Mouse (Mus musculus): ENCODE results near the gene Fgfr2.

Gene Fgfr2

DNA sequence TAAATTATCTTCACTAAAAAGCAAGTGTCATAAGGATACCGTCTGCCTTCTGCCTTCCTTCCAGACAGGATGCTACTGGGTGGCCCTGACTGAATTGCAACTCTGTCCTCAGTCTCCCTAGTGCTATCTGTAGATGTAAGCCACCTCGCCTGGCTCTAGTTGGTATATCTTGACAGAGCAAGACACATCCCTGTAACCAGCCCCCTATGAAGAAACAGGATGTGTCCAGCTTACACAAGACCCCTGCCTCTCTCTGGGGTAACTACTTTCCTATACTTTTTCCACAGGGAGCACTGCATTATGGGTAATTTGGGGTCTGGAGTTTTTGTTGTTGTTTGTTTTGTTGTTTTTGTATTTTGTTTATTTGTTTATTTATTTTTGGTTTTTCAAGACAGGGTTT, 447.2 kb downstream of the Fgfr2 start:
- in situ Hi-C loops (cut with MboI; ENCODE audit: unreplicated experiment in 2 of 2) = loop anchor here in 1 of 2 experiments (10.0 kb wide), 1 partner anchor 59 kb away; no protein-coding TSS in a partner anchor

DNA sequence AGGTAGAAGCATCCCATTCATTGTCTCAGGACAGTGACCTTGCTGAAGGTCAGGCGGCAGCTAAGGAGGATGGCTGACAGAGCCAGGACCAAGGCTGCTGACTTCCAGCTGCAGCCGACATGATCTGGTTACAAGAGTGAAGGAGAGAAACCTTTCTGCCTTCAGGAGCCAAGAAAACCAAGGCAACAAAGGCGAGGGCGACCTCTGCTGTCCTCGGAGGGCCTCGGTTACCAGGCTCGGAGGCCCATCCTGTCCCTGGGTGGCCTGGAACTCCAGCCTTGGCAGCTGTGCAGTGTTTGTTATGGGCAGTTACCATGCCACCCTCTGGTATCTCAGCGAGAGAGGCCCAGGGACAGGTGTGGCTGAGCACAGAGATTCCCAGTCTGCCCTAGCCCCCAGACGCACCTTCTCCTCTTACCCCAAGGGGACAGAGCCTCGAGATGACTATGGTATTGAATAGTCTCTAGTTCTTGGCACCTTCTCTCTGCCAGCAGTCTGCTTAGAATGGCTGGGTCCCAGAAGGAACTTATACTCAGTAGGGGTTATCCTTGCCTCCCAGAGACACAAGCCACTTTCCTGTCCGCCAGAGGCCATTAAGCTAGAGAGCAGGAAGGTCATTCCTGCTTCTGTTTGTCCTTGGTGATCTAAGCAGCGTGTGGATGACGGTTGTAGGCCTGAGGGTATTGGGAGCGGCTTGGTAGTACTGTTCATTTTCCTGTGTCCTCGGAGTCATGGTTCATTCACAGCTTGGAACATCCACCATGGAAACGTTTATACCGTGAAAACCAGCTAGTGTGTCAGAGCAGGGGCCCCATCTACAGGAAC, 449.0 kb downstream of the Fgfr2 start:
- in situ Hi-C loops (cut with MboI; ENCODE audit: unreplicated experiment in 2 of 2) = loop anchor here in 1 of 2 experiments (10.0 kb wide), 1 partner anchor 61 kb away; no protein-coding TSS in a partner anchor

DNA sequence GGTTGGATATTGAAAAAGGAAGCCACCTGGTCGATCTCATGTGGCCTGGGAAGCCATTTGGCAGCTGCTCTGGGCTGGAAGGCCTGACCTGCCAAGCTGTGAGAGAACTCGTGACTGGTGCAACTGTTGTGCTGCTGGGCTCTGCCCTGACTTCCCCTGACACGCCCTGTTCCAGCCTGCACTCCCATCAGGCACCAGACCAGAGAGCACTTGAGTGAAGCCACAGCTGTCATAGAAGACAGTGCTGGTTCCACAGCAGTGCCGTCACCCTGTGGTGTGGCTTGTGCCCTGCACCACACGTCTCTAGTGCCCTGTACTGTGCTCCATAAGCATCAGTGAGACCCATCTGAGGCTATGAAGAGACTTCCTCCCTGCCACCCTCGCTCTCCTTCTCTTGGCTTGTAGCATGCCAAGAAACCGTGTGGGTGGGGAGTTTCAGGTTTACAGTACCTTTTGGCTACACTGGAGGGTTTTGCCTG, 450.6 kb downstream of the Fgfr2 start:
- in situ Hi-C loops (cut with MboI; ENCODE audit: unreplicated experiment in 2 of 2) = loop anchor here in 1 of 2 experiments (10.0 kb wide), 1 partner anchor 62 kb away; no protein-coding TSS in a partner anchor

DNA sequence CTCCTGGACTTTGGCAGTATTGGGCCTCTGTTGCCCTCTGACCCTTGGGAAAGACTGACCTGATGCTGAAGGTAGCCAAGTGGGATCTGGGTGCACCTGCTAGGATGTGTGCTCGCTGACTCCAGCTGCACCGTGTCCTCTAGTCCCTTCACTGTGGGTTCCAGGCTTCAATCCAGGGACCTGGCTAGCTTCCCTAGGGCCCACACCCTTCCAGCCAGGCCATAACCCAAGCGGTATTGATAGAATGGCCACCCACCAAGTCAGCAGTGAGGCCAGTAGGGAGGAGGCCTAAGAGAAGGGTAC, 452.3 kb downstream of the Fgfr2 start:
- in situ Hi-C loops (cut with MboI; ENCODE audit: unreplicated experiment in 2 of 2) = loop anchor here in 1 of 2 experiments (10.0 kb wide), 1 partner anchor 64 kb away; no protein-coding TSS in a partner anchor

DNA sequence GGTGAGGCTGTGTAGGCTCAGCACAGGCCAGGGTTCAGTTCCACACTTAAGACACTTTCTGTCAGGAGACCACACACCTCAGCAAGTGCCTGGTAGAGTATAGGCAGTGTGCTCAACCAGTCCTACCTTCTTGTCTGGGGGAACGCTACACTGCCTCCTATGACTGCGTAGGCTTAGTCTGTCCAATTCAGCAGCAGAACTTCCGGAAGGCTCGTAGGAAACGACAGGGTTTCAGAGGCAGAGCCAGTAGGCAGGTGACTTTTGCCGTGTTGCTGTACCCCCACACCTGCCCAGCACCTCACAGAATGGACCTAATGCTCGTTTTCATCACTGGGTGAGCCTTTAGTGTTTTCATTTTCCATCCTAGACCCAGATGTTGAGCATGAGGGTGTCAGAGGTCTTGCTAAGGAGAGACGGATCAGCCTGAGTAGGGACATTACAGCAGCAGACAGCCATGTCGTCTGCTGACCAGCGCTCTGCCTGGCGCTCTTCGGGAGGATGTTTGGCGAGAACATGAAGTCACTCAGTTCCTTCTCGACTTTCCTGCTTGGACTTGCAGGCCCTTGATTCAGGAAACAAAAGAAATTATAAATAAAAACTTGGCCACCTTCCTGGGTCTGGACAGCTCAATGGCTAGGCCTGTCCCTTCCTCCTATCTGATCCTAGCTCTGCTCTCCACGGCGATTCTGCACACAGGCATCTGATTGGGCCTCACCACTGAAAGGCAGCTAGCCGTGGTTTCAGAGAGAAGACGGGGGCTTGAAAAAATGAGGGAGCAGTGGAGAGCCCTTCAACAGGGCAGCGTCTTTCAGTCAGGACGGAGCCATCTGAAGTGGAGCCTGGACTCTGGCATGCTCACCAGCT, 452.9 kb downstream of the Fgfr2 start:
- in situ Hi-C loops (cut with MboI; ENCODE audit: unreplicated experiment in 2 of 2) = loop anchor here in 1 of 2 experiments (10.0 kb wide), 1 partner anchor 65 kb away; no protein-coding TSS in a partner anchor

DNA sequence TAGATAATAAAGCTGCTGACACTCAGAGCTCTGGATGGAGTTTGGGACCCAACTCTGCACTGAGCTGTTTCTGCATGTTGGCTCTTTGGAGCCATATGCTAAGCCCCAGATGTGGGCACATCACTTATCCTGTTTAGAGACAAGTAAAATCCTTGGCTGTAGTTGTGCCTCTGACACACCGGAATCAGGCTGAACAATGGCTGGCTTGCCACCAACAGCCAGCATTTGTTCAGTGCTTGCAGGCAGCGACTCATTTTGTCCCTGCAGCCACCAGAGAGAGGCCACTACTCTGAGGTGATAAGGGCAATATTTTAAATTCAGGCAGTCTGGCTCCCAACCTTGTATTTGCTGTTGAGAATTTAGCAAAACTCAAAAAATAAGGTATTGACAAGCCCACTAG, 454.5 kb downstream of the Fgfr2 start:
- in situ Hi-C loops (cut with MboI; ENCODE audit: unreplicated experiment in 2 of 2) = no loop called here

DNA sequence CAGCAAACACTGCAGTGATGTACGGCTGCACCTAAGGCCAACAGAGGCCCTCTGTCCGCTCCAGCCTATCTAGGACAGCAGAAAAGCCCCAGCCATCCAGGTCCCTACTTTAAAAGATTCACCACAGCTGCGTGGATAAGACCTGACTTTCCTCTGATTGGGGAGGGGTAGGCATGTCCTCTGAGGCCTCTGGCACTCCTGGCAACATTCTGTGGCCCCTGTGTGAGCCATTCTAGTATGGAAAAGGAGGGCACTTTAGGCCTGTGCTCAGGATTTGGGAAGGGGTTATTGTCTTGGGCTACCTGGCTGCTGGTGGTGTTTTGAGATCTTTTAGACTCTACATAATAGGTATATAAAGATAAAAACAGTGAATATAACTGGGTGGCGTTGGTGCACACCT, 456.6 kb downstream of the Fgfr2 start:
- in situ Hi-C loops (cut with MboI; ENCODE audit: unreplicated experiment in 2 of 2) = no loop called here

DNA sequence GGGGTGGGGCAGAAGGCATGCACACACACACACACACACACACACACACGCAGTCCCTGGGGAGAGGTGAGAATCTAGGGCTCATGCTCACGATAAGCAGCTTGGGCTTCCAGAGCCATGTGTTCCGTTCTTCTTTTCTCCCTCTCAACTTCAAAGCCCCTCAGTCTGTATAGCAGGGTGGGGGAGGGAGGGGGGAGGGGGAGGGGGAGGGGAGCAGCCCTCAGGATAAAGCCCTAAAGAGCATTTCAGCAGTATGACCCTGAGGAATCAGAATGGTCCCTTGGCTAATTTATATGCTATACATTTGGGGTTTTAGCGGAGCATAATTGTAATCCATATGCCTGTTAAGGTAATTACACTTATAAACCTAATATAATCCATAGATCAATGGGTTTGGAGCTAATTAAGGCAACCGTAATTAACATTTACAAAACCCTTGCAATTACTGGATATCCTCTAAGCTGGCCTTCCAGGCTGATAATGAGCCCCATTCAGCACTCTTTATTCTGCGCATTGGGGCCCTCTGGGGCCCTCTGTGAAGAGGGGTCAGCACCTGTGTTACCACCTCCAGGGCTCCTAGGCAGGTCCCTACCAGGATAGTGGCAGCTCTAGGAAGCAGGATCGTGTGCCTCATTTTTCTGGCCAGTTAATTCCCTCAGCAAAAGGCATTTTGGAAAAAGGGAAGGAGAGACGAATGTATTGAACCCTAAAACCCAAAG, 457.3 kb downstream of the Fgfr2 start:
- in situ Hi-C loops (cut with MboI; ENCODE audit: unreplicated experiment in 2 of 2) = no loop called here

DNA sequence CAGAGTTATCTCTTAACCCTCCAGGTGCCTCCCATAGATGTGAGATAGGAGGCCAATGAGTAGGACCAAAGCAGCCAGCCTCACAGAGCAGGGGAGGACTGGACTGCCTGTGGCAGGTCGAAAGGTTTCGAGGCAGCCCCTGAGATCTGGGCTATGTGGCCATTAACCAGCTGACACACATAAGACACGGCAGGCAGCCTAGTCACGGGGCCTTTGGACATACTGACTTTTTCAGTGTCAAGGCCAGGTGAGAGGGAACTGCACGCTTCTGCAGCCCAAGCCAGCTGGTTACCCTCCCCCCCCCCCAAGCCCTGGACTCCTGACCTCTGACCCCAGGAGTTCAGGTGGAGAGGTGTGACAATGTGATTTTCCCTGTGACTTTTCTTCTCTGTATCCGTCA, 458.3 kb downstream of the Fgfr2 start:
- in situ Hi-C loops (cut with MboI; ENCODE audit: unreplicated experiment in 2 of 2) = loop anchor here (5.0 kb wide), 1 partner anchor 32 kb away; no protein-coding TSS in a partner anchor

DNA sequence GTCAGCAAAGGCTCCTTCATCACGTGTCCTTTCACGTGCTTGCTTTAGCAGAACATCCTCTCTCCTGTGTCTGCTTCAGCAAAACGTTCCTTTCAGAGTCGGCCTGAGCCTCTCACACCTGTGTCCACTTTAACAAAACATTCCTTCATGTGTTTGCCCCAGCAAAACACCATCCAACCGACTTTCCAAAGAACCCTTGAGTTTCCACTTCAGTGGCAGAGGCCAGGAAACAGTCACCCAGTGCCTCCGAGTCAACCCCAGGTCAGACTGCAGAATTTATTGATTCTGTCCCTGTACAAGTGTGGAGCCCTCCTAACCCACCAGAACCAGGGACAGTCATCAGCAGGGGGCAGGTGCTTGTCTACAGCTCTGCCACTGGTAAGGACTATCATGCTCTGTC, 460.3 kb downstream of the Fgfr2 start:
- in situ Hi-C loops (cut with MboI; ENCODE audit: unreplicated experiment in 2 of 2) = loop anchor here (5.0 kb wide), 1 partner anchor 34 kb away; no protein-coding TSS in a partner anchor

DNA sequence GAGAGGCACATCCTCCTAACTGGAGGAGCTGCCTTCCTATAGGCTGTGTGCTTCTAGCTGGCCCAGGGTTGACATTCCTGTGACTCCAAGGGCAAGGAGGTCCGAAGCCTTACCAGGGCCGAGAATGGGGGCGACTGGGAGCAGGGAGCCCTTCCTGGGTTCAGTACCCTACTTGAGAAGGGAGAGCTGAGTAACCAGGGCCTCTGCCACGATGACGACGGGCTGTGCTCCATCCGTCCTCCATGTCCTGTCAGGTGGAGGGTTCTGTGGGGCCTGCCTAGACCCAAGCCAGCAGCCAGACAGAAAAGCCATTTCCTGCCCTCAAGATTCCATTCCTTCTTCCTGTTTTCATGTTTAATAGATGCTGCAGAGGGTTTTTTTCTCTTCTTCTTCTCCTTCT, 463.5 kb downstream of the Fgfr2 start:
- in situ Hi-C loops (cut with MboI; ENCODE audit: unreplicated experiment in 2 of 2) = loop anchor here (5.0 to 10.0 kb wide), 4 partner anchors 38 to 148 kb away; no protein-coding TSS in a partner anchor

DNA sequence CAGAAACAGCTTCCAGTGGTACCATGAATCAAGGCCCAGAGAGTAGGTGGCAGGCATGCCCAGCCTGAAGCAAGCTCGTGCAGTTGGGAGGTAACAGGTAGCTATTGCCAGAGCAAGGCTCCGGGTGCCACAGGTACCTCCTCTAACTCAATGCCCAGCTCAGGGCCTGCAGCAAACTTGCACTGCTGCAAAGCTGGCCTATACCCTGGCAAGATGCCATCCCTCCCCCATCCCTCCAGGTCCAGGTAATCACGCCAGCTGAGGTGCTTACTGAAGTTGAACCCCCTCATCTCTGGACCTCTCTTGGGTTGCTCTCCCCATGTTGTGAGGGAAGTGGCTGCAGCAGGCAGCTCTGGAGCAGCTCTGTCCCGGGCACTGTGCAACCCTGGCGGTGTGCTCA, 464.5 kb downstream of the Fgfr2 start:
- in situ Hi-C loops (cut with MboI; ENCODE audit: unreplicated experiment in 2 of 2) = loop anchor here (5.0 to 10.0 kb wide), 3 partner anchors 66 to 149 kb away; no protein-coding TSS in a partner anchor

DNA sequence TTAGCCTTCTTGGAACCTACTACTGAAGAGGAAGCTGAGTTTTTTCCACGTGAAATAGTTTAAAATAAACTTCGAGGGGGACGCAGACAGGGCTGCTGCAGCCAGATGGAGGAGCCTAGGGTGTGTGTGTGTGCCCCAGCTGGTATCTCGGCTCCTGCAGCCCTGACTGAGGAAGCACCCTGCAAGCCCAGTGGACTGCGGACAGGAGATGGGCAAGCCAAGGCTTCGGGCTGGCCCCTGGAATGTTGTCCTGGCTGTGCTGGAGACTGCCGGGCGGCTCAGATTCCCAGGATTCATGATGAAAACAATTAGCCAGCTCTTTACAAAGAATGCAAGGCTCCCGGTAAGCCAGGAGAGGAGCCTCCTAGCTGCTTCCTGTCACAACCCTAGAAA, 465.1 kb downstream of the Fgfr2 start:
- in situ Hi-C loops (cut with MboI; ENCODE audit: unreplicated experiment in 2 of 2) = loop anchor here (5.0 to 10.0 kb wide), 3 partner anchors 67 to 149 kb away; no protein-coding TSS in a partner anchor

DNA sequence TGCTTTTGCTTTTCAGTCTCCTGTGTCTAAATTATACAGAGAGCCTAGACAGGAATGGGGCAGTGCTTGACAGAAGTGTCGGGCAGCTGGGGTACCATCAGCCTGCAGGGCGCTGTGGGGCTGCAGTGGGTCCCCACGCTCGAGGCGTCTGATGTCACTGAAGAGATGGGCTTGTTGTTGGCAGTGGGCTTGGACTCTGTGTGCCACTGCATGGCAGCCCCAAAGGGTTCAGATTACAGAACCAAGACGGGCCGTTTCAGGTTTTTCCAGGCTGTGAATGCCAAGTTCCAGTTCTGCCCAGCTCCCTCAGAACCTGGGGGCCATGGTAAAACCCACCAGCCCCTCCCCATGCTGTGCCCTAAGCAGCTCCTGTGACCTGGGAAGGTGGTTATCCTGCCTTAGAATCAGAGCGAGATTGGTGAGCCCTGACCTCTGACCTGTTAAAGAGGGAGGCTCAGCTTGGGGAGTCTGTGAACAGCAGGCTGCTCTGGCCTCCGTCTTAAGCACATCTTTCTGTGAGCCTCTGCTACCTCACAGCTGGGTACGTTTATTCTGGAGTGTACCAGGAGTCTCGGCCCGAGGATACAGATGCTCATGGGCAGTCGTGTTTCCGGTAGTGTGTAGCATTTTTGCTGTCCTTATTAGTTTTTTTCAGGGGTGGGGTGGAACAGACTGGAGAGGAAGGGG, 465.6 kb downstream of the Fgfr2 start:
- in situ Hi-C loops (cut with MboI; ENCODE audit: unreplicated experiment in 2 of 2) = loop anchor here (5.0 to 10.0 kb wide), 3 partner anchors 67 to 150 kb away; no protein-coding TSS in a partner anchor

DNA sequence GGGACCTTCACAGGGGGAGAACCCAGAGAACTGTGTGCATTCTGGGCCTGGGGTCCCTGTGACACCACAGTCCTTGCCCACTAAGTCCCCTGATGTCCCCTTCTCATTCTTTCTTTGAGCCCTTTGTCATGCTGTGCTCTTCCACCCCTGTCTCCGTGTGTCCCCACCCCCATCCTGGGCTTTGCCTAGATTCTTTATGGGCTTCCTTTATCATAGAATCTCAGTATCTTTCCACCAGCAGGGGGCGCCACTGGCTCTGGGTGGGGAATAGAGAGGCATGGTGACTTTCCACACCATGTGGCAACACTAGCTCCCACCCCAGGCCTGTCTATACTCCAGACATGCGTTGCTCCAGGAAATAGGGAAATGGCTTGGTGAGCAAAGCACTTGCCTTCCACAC, 466.6 kb downstream of the Fgfr2 start:
- in situ Hi-C loops (cut with MboI; ENCODE audit: unreplicated experiment in 2 of 2) = loop anchor here (5.0 to 10.0 kb wide), 3 partner anchors 68 to 151 kb away; no protein-coding TSS in a partner anchor

DNA sequence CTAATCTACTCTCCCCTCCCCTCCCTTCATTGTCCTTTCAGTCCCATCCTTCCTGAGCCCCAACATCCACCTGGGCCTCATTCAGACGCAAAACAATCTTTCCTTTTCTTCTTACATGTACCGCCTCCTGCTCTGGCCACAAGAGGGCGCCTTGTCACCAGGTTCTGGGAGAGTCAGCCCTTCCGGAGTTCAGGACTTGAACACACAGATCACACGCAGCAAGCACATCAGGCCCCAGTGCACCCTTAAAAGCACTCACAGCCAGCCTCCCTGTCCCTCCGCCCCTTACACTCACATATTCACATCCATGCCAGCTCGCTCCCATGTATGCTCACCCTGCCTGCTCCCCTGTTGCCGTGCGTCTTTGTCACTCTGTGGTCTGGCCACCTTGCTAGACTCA, 467.1 kb downstream of the Fgfr2 start:
- in situ Hi-C loops (cut with MboI; ENCODE audit: unreplicated experiment in 2 of 2) = loop anchor here (5.0 to 10.0 kb wide), 3 partner anchors 69 to 151 kb away; no protein-coding TSS in a partner anchor

DNA sequence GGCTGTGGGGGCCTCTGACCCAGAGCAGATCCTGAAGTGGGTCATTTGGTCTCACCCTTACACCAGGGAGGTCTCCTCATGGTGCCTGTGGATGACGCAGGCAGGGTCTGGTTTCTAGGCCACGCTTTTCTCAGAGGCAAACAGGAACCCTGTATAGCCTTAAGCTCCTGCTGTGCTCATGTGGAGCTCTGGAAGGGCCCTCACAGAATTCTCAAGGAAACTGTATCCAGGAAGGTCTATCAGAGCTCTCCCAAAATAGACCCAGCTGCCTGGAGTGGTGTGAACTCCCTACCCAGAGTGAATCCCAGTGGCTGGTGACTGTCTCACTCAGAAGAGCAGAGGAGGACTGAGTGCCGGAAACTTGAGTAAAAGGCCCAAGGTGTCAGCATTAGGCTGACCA, 468.7 kb downstream of the Fgfr2 start:
- in situ Hi-C loops (cut with MboI; ENCODE audit: unreplicated experiment in 2 of 2) = loop anchor here (5.0 to 10.0 kb wide), 5 partner anchors 70 to 343 kb away; no protein-coding TSS in a partner anchor

DNA sequence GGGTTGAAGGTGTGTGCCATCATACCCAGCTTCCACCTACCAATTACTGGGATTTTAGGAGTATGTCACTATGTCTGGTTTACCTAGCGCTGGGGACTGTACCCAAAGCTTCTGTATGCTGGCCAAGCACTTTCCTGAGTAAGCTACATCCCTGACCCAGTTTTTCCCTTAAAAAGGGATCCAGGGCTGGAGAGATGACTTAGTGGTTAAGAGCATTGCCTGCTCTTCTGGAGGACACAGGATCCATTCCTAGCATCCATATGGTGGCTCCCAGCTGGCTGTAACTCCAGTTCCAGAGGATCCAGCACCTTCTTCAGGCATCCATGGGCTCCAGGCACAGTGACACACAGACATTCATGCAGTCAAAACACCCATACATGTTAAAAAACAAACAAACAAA, 476.6 kb downstream of the Fgfr2 start:
- in situ Hi-C loops (cut with MboI; ENCODE audit: unreplicated experiment in 2 of 2) = loop anchor here (10.0 to 25.0 kb wide), 4 partner anchors 422 to 1116 kb away; partner anchors contain the start of gene Edrf1 (in 1 of the 2)

DNA sequence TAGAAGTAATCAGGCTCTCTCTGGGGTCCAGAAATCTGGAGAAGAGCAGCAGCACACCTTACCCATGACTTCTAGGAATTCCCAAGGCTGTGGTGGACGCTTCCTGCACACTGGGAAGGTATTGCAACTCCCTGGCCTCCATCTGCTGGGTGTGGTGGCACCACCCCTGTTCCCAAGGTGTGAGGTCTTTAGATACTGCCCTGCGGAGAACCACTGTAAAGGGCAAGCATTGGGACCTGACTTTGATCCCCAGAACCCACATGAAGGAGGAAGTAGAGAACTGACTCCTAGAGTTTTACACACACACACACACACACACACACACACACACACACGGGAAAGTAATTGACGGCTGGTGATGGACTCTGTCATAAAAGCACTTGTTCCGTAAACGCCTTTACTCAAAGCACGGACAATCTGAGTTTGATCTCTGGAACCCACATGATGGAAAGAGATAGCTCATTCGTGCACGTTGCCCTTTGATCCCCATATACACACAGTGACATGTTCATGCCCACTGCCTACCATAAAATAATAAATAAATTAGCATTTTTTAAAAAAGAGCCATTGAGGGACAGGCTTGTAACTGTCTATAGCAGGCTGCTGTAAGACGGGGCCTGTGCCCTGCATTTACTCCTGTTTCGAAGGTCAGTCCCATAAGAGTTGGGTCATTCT, 478.4 kb downstream of the Fgfr2 start:
- in situ Hi-C loops (cut with MboI; ENCODE audit: unreplicated experiment in 2 of 2) = loop anchor here (5.0 to 25.0 kb wide), 6 partner anchors 67 to 1118 kb away; partner anchors contain the start of genes Edrf1 (in 1 of the 2) and Oat (in 1 of the 2)
